Mouse (Mus musculus) megakaryocyte, embryonic 14.5 days (primary cell): ENCODE measurements around the gene Ksr1. TPM values are rescaled to one million over a fixed set of nuclear protein-coding genes. Genes with fewer than 3 reads are reported as not detected.

Experiments
- H3K27me3 ChIP-seq: replicated peaks from 2 replicates; pipeline ENCODE3; 2012; ENCODE audit warnings: inconsistent platforms
- H3K36me3 ChIP-seq: replicated peaks from 2 replicates; pipeline ENCODE3; 2012; ENCODE audit warnings: low read length, inconsistent platforms, mixed read lengths
- H3K4me1 ChIP-seq: 2 replicates; pipeline ENCODE4 v1.6.1; 2012; ENCODE audit warnings: inconsistent platforms
- H3K4me3 ChIP-seq: replicated peaks from 2 replicates; pipeline ENCODE3; 2012; ENCODE audit warnings: moderate library complexity, mild to moderate bottlenecking, inconsistent platforms
- H3K9me3 ChIP-seq: 2 replicates; pipeline ENCODE4 v1.6.1; 2012; ENCODE audit warnings: inconsistent platforms
- FLI1 ChIP-seq: IDR thresholded peaks from 2 replicates; pipeline ENCODE4 v1.6.1; 2012; ENCODE audit warnings: low read length, inconsistent platforms, mixed read lengths
- GATA1 ChIP-seq: IDR thresholded peaks from 3 replicates; pipeline ENCODE4 v1.6.1; 2012; ENCODE audit warnings: mixed read lengths, low read length, inconsistent platforms, borderline replicate concordance
- polyA plus RNA-seq: library from polyadenylated mRNA; stranded (reverse); fragments of >175 nt; gene quantifications from 2 replicates; pipeline ENCODE4 v1.2.3, GENCODE M21; 2012; ENCODE audit warnings: low replicate concordance; ENCODE audit not compliant: insufficient read depth

The Ksr1 gene
- polyA plus RNA-seq, 1 experiment = 46.5 TPM

- TF ChIP-seq FLI1 (no peak), GATA1 (no peak)
- Histone ChIP-seq H3K4me3 (no peak overlapping the region), H3K27me3 (no peaks in the 10 kb centered on the region), H3K36me3 (peaks cover 100% of the 10 kb centered on the region), H3K9me3 (peaks cover 3% of the 10 kb centered on the region), H3K4me1 (peaks cover 94% of the 10 kb centered on the region)
Observed at GRCm38 (mm10) chr11:79018954-79019704, 127.1 kb downstream of the Ksr1 start.

- Histone ChIP-seq H3K9me3 (peaks cover 17% of the 10 kb centered on the region), H3K27me3 (no peaks in the 10 kb centered on the region), H3K4me1 (peaks cover 82% of the 10 kb centered on the region), H3K36me3 (peaks cover 100% of the 10 kb centered on the region), H3K4me3 (no peak overlapping the region)
- TF ChIP-seq GATA1 (no peak), FLI1 (no peak)
Observed at GRCm38 (mm10) chr11:79017161-79017606, 129.0 kb downstream of the Ksr1 start.

GRCm38 (mm10) chr11:79016236-79016635, 130.0 kb downstream of the Ksr1 start:
- peaks cover 72% of the 10 kb centered on the region for H3K4me1 ChIP-seq
- H3K9me3 ChIP-seq = peaks cover 17% of the 10 kb centered on the region
- no peaks in the 10 kb centered on the region for H3K27me3 ChIP-seq
- no peak overlapping the region for H3K4me3 ChIP-seq
- H3K36me3 ChIP-seq = peaks cover 97% of the 10 kb centered on the region
- TF ChIP-seq GATA1 (no peak), FLI1 (no peak)

GRCm38 (mm10) chr11:79015660-79016215, 130.5 kb downstream of the Ksr1 start:
- TF ChIP-seq FLI1 (no peak), GATA1 (no peak)
- Histone ChIP-seq H3K4me1 (peaks cover 67% of the 10 kb centered on the region), H3K27me3 (no peaks in the 10 kb centered on the region), H3K4me3 (no peak overlapping the region), H3K36me3 (peaks cover 92% of the 10 kb centered on the region), H3K9me3 (peaks cover 17% of the 10 kb centered on the region)

- no peak overlapping the region for H3K4me3 ChIP-seq
- H3K27me3 ChIP-seq = no peaks in the 10 kb centered on the region
- H3K36me3 ChIP-seq = peaks cover 82% of the 10 kb centered on the region
- TF ChIP-seq GATA1 (no peak), FLI1 (no peak)
- H3K9me3 ChIP-seq = peaks cover 17% of the 10 kb centered on the region
- peaks cover 58% of the 10 kb centered on the region for H3K4me1 ChIP-seq
Observed at GRCm38 (mm10) chr11:79014602-79015325, 131.4 kb downstream of the Ksr1 start.

- peaks cover 17% of the 10 kb centered on the region for H3K9me3 ChIP-seq
- H3K4me1 ChIP-seq = peaks cover 49% of the 10 kb centered on the region
- no peak for TF ChIP-seq GATA1
- no peak for TF ChIP-seq FLI1
- no peak overlapping the region for H3K4me3 ChIP-seq
- H3K36me3 ChIP-seq = peaks cover 72% of the 10 kb centered on the region
- H3K27me3 ChIP-seq = no peaks in the 10 kb centered on the region
Observed at GRCm38 (mm10) chr11:79013806-79014205, 132.4 kb downstream of the Ksr1 start.

- H3K9me3 ChIP-seq = peaks cover 17% of the 10 kb centered on the region
- no peaks in the 10 kb centered on the region for H3K27me3 ChIP-seq
- TF ChIP-seq FLI1 (no peak), GATA1 (no peak)
- peaks cover 50% of the 10 kb centered on the region for H3K4me1 ChIP-seq
- H3K36me3 ChIP-seq = peaks cover 65% of the 10 kb centered on the region
- no peak overlapping the region for H3K4me3 ChIP-seq
Observed at GRCm38 (mm10) chr11:79013056-79013455, 133.2 kb downstream of the Ksr1 start.

GRCm38 (mm10) chr11:79012529-79012928, 133.7 kb downstream of the Ksr1 start:
- H3K4me3 ChIP-seq = no peak overlapping the region
- peaks cover 50% of the 10 kb centered on the region for H3K4me1 ChIP-seq
- peaks cover 17% of the 10 kb centered on the region for H3K9me3 ChIP-seq
- no peaks in the 10 kb centered on the region for H3K27me3 ChIP-seq
- TF ChIP-seq GATA1 = no peak
- TF ChIP-seq FLI1 = no peak
- peaks cover 60% of the 10 kb centered on the region for H3K36me3 ChIP-seq

- Histone ChIP-seq H3K9me3 (peaks cover 14% of the 10 kb centered on the region), H3K27me3 (no peaks in the 10 kb centered on the region), H3K4me3 (no peak overlapping the region), H3K36me3 (peaks cover 23% of the 10 kb centered on the region), H3K4me1 (peaks cover 42% of the 10 kb centered on the region)
- no peak for TF ChIP-seq GATA1
- TF ChIP-seq FLI1 = no peak
Observed at GRCm38 (mm10) chr11:79008891-79009290, 137.3 kb downstream of the Ksr1 start.
